Mouse (Mus musculus) mouse trophoblast stem cell (cell line): ENCODE data around the gene Mrpl10.

Experiments used
- in situ Hi-C, 2 experiments: fragments of 300-500 bp; cut with MseI, MboI; formaldehyde crosslinking; loops; 2 replicates in 1 of 2; 3 replicates in 1 of 2; pipeline ENCODE4 v1.15.1; 2025

The Mrpl10 gene

GRCm38 (mm10) chr11:97025721-97026344 is 15.5 kb upstream of the Mrpl10 start:
- in situ Hi-C loops = loop anchor here (5.0 kb wide), 2 partner anchors 39 to 44 kb away; partner anchors contain the start of gene Sp2 (in 1 of the 2)

GRCm38 (mm10) chr11:97029686-97030417 is 11.5 kb upstream of the Mrpl10 start, which contains the start of gene Scrn2:
Gene Scrn2, plus strand, starts transcription at chr11:97029938.
- in situ Hi-C loops = loop anchor here (5.0 kb wide), 2 partner anchors 43 to 48 kb away; partner anchors contain the start of gene Sp2 (in 1 of the 2)

- in situ Hi-C loops = no loop called here
These were observed 10.9 kb upstream of the Mrpl10 start for GRCm38 (mm10) chr11:97030426-97030825.

- in situ Hi-C loops = no loop called here
These were observed 9.4 kb upstream of the Mrpl10 start for GRCm38 (mm10) chr11:97031977-97032376.

GRCm38 (mm10) chr11:97032499-97032898 is 8.9 kb upstream of the Mrpl10 start:
- in situ Hi-C loops = no loop called here

GRCm38 (mm10) chr11:97033781-97034180 is 7.6 kb upstream of the Mrpl10 start:
- in situ Hi-C loops = no loop called here

- in situ Hi-C loops = no loop called here
These were observed 5.2 kb upstream of the Mrpl10 start for GRCm38 (mm10) chr11:97036141-97036540.

GRCm38 (mm10) chr11:97038881-97039280 is 2.5 kb upstream of the Mrpl10 start:
- in situ Hi-C loops = no loop called here

GRCm38 (mm10) chr11:97040301-97041021 is 899 bp upstream of the Mrpl10 start:
- in situ Hi-C loops = no loop called here

- in situ Hi-C loops = no loop called here
These were observed 3.5 kb downstream of the Mrpl10 start for GRCm38 (mm10) chr11:97044902-97045301.

GRCm38 (mm10) chr11:97045861-97046260 is 4.5 kb downstream of the Mrpl10 start:
- in situ Hi-C loops = no loop called here

GRCm38 (mm10) chr11:97048090-97048650 is 6.8 kb downstream of the Mrpl10 start:
- in situ Hi-C loops = no loop called here

GRCm38 (mm10) chr11:97049492-97050085 is 8.2 kb downstream of the Mrpl10 start:
- in situ Hi-C loops = no loop called here

- in situ Hi-C loops = no loop called here
These were observed 9.0 kb downstream of the Mrpl10 start, which contains the start of gene Osbpl7 for GRCm38 (mm10) chr11:97050216-97050943. Gene Osbpl7, plus strand, starts transcription at chr11:97050628.

GRCm38 (mm10) chr11:97050944-97051586 is 9.7 kb downstream of the Mrpl10 start:
- in situ Hi-C loops = no loop called here

GRCm38 (mm10) chr11:97052219-97052646 is 10.9 kb downstream of the Mrpl10 start:
- in situ Hi-C loops = no loop called here

GRCm38 (mm10) chr11:97063274-97063920 is 22.0 kb downstream of the Mrpl10 start:
- in situ Hi-C loops = no loop called here

GRCm38 (mm10) chr11:97063921-97064295 is 22.5 kb downstream of the Mrpl10 start:
- in situ Hi-C loops = no loop called here

GRCm38 (mm10) chr11:97065538-97066295 is 24.4 kb downstream of the Mrpl10 start:
- in situ Hi-C loops = no loop called here
